Comparison of ENCODE assay signal across 8 mouse cellular contexts in genomic region chr1:82290723-82291150, GRCm38 (mm10). TPM values are rescaled to one million over a fixed set of nuclear protein-coding genes. Genes with fewer than 3 reads are reported as not detected.
A peak's percentile ranks its signal among the peaks of the same experiment; 100 is the strongest.
DNase-seq lines count a peak whose midpoint lies in the region; ATAC-seq lines count a peak whose summit lies in the region.

No protein-coding gene starts in this region.

- H3K36me3 ChIP-seq in intestine, embryonic 16.5 days (ENCODE audit: control insufficient read depth, insufficient read depth, low read length): no peaks in the 10 kb centered on the region
- H3K36me3 ChIP-seq in midbrain, embryonic 13.5 days: peaks cover 14% of the 10 kb centered on the region
- H3K36me3 ChIP-seq in stomach, embryonic 16.5 days (ENCODE audit: control insufficient read depth, insufficient read depth, low read length): no peaks in the 10 kb centered on the region

- peak overlapping the region; percentile 94 for H3K27ac ChIP-seq in intestine, embryonic 16.5 days (ENCODE audit: low read length)
- H3K27ac ChIP-seq in midbrain, embryonic 13.5 days: peak overlapping the region; percentile 98
- H3K27ac ChIP-seq in stomach, embryonic 16.5 days (ENCODE audit: low read length): peak overlapping the region; percentile 97

- no peaks in the 10 kb centered on the region for H3K9me3 ChIP-seq in intestine, embryonic 16.5 days (ENCODE audit: control insufficient read depth, low read length)
- no peaks in the 10 kb centered on the region for H3K9me3 ChIP-seq in midbrain, embryonic 13.5 days
- no peaks in the 10 kb centered on the region for H3K9me3 ChIP-seq in stomach, embryonic 16.5 days (replicated peaks; ENCODE audit: control insufficient read depth, low read length)

- 0 out of 2 replicates have a peak, but pooled peaks cover 3% of the 10 kb centered on the region for H3K27me3 ChIP-seq in intestine, embryonic 16.5 days (replicated peaks; ENCODE audit: control insufficient read depth, insufficient read depth, low read length)
- no peaks in the 10 kb centered on the region for H3K27me3 ChIP-seq in midbrain, embryonic 13.5 days
- H3K27me3 ChIP-seq in stomach, embryonic 16.5 days (ENCODE audit: control insufficient read depth, insufficient read depth, low read length): no peaks in the 10 kb centered on the region

- ATAC-seq in intestine, embryonic 16.5 days: peak; percentile 54
- peak; percentile 41 for ATAC-seq in midbrain, embryonic 13.5 days
- ATAC-seq in stomach, embryonic 16.5 days (ENCODE audit: insufficient read depth, low FRiP score): peak; percentile 66

- H3K4me2 ChIP-seq in intestine, embryonic 16.5 days (ENCODE audit: low read depth, low read length): peak overlapping the region; percentile 93
- peak overlapping the region; percentile 82 for H3K4me2 ChIP-seq in midbrain, embryonic 13.5 days (replicated peaks)
- H3K4me2 ChIP-seq in stomach, embryonic 16.5 days (ENCODE audit: low read depth, low read length): peak overlapping the region; percentile 81

- peak overlapping the region; percentile 75 for H3K9ac ChIP-seq in intestine, embryonic 16.5 days (ENCODE audit: low read depth, low read length)
- H3K9ac ChIP-seq in midbrain, embryonic 13.5 days (replicated peaks): peak overlapping the region; percentile 88
- peak overlapping the region; percentile 87 for H3K9ac ChIP-seq in stomach, embryonic 16.5 days (ENCODE audit: low read length)

- peaks cover 27% of the 10 kb centered on the region for H3K4me1 ChIP-seq in intestine, embryonic 16.5 days (ENCODE audit: control insufficient read depth, insufficient read depth, low read length)
- H3K4me1 ChIP-seq in midbrain, embryonic 13.5 days (replicated peaks): peaks cover 54% of the 10 kb centered on the region
- peaks cover 39% of the 10 kb centered on the region for H3K4me1 ChIP-seq in stomach, embryonic 16.5 days (ENCODE audit: control insufficient read depth, insufficient read depth, low read length)

- H3K4me3 ChIP-seq in intestine, embryonic 16.5 days (ENCODE audit: low read length): peak overlapping the region; percentile 59
- H3K4me3 ChIP-seq in midbrain, embryonic 13.5 days (replicated peaks): peak overlapping the region; percentile 79
- peak overlapping the region; percentile 75 for H3K4me3 ChIP-seq in stomach, embryonic 16.5 days (replicated peaks; ENCODE audit: low read length)

- DNase-seq in layer of hippocampus, adult 11-12 months (ENCODE audit: low spot score): peak; percentile 82
- no peak for DNase-seq in layer of hippocampus, adult 9-10 months (ENCODE audit: low spot score)
- peak; percentile 64 to 79 for DNase-seq in cerebellum, postnatal 4 days (ENCODE audit: low spot score in 2 of 2)
- DNase-seq in gastrocnemius, postnatal 4 days (ENCODE audit: low spot score in 2 of 2): peak; percentile 71 to 84
- peak; percentile 87 for DNase-seq in left cerebral cortex, postnatal 36 days (ENCODE audit: low spot score in 2 of 2)

- intact Hi-C loops in left cerebral cortex, postnatal 36 days (cut with DNase I): loop anchor here (1.0 to 10.0 kb wide), 9 partner anchors 7 to 974 kb away; partner anchors contain the start of gene Rhbdd1

- under 1% methylated on average over 31 of the region's 31 CpGs for WGBS in intestine, embryonic 16.5 days
- WGBS in midbrain, embryonic 13.5 days: under 1% methylated on average over 31 of the region's 31 CpGs
- WGBS in stomach, embryonic 16.5 days: 0% methylated on average over 31 of the region's 31 CpGs

RNA-seq across cellular contexts. Expression of gene Irs1, which starts 0.5 kb away (rescaled TPM):
- 100 to 1,000 TPM in 1 of 2 experiments, 10 to 100 TPM in 1; 90.7 to 105 TPM for total RNA-seq in gastrocnemius, postnatal 4 days (2021)
- polyA plus RNA-seq in intestine, embryonic 16.5 days (2015; fragmentation: Nextera tagmentation; extraction: Ambion mirVana): 2.1 TPM in 2 replicates
- total RNA-seq in left cerebral cortex, postnatal 36 days (2021): 10 to 100 TPM; 16.1 to 16.3 TPM
- 6.6 and 7.9 TPM in 2 replicates for polyA plus RNA-seq in midbrain, embryonic 13.5 days (2015; fragmentation: Nextera tagmentation; extraction: Ambion mirVana)
- polyA plus RNA-seq in stomach, embryonic 16.5 days (2015; fragmentation: Nextera tagmentation; extraction: Ambion mirVana): 5.0 and 5.9 TPM in 2 replicates

RNA-seq across cellular contexts. Expression of gene Rhbdd1, which starts 25.5 kb away (rescaled TPM):
- total RNA-seq in gastrocnemius, postnatal 4 days (2021): 10 to 100 TPM; 10.6 to 10.9 TPM
- polyA plus RNA-seq in intestine, embryonic 16.5 days (2015; fragmentation: Nextera tagmentation; extraction: Ambion mirVana): 12.7 and 13.0 TPM in 2 replicates
- total RNA-seq in left cerebral cortex, postnatal 36 days (2021): 1 to 10 TPM; 6.6 to 7.7 TPM
- polyA plus RNA-seq in midbrain, embryonic 13.5 days (2015; fragmentation: Nextera tagmentation; extraction: Ambion mirVana): 4.8 and 6.2 TPM in 2 replicates
- polyA plus RNA-seq in stomach, embryonic 16.5 days (2015; fragmentation: Nextera tagmentation; extraction: Ambion mirVana): 12.1 and 12.9 TPM in 2 replicates

RNA-seq across cellular contexts. Expression of gene Gm9747, which starts 57.8 kb away (rescaled TPM):
- not detected for total RNA-seq in gastrocnemius, postnatal 4 days (2021)
- 7.2 and 7.8 TPM in 2 replicates for polyA plus RNA-seq in intestine, embryonic 16.5 days (2015; fragmentation: Nextera tagmentation; extraction: Ambion mirVana)
- total RNA-seq in left cerebral cortex, postnatal 36 days (2021): not detected
- 20.9 and 21.0 TPM in 2 replicates for polyA plus RNA-seq in midbrain, embryonic 13.5 days (2015; fragmentation: Nextera tagmentation; extraction: Ambion mirVana)
- polyA plus RNA-seq in stomach, embryonic 16.5 days (2015; fragmentation: Nextera tagmentation; extraction: Ambion mirVana): 16.8 and 18.6 TPM in 2 replicates
